In the genomic region with DNA sequence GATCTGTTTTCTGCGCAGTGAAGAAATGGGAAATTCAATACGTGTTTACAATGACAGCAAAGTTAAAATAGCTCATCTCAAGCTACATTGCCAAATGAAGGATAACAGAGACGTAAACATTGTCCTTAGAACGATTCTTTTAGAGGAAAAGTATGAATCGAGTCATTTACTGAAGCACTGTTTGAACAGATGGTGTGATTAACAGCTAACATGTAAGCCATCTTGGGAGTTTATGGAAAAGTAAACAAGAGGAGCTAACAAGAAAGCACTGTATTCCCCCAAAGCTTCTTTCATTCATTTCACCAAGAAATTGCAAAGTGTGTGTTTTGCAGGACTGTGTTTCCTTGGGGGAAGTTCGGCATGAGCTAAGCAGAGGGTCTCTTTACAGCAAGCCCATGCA, we compare ENCODE assay signal across 41 mouse cellular contexts. TPM values are rescaled to one million over a fixed set of nuclear protein-coding genes. Genes with fewer than 3 reads are reported as not detected.
"Had no signal": no experiment of that assay in that cellular context is flagged by ENCODE, and none has a peak within 500 bp of the region (broad histone marks: within the 10 kb centered on the region; RNA-seq: fewer than 3 reads in every experiment).

No protein-coding gene starts in this region.

RNA-seq across cellular contexts. Expression of gene Olfr1324, which starts 42.0 kb away (rescaled TPM):
- total RNA-seq: heart, postnatal 10 days; heart, postnatal 14 days; heart, postnatal 25 days; heart, postnatal 36 days; heart, postnatal 4 days; hematopoietic stem cell, adult 5-6 weeks; hindbrain, postnatal 0 days; layer of hippocampus, adult 18-20 months; layer of hippocampus, adult 2 months; layer of hippocampus, adult 8-10 months; layer of hippocampus, postnatal 10 days; layer of hippocampus, postnatal 14 days; layer of hippocampus, postnatal 25 days; layer of hippocampus, postnatal 36 days; left cerebral cortex, adult 18-20 months had no signal
- polyA plus RNA-seq: heart, embryonic 10.5 days; heart, embryonic 11.5 days; heart, embryonic 12.5 days; heart, embryonic 13.5 days; heart, embryonic 14.5 days; heart, embryonic 15.5 days; heart, embryonic 16.5 days; heart, postnatal 0 days; hindbrain, embryonic 10.5 days; hindbrain, embryonic 11.5 days; hindbrain, embryonic 12.5 days; hindbrain, embryonic 13.5 days; hindbrain, embryonic 14.5 days; hindbrain, embryonic 15.5 days; hindbrain, embryonic 16.5 days; hindbrain, postnatal 0 days; inflammation-experienced regulatory T-cells, adult 6 months; intestine, embryonic 14.5 days; intestine, embryonic 15.5 days; intestine, embryonic 16.5 days; intestine, postnatal 0 days; kidney, adult 2 months; kidney, embryonic 14.5 days; kidney, embryonic 15.5 days; kidney, embryonic 16.5 days; kidney, postnatal 0 days; large intestine, adult 2 months had no signal
